Mouse (Mus musculus) C2C12 (cell line): ENCODE measurements around the gene Slc6a6.

Experiments used
- CTCF ChIP-seq: IDR thresholded peaks from one replicate; pipeline ENCODE4 v1.5.1; 2011; ENCODE audit not compliant: control insufficient read depth, insufficient read depth, insufficient read length
- FOSL1 ChIP-seq: IDR thresholded peaks from one replicate; pipeline ENCODE4 v1.8.0; 2011; ENCODE audit warnings: mild to moderate bottlenecking, low read length; ENCODE audit not compliant: poor library complexity, insufficient read depth, severe bottlenecking
- USF1 ChIP-seq: IDR thresholded peaks from one replicate; pipeline ENCODE4 v1.6.1; 2011; ENCODE audit warnings: low read depth, mild to moderate bottlenecking, control low read depth, moderate library complexity

GRCm38 (mm10) chr6:91743886-91744285, 60.0 kb downstream of the Slc6a6 start:
- TF ChIP-seq CTCF (no peak), USF1 (no peak), FOSL1 (no peak)
